Mouse (Mus musculus) forebrain, postnatal 0 days (tissue): ENCODE results near the gene Gna13. TPM values are rescaled to one million over a fixed set of nuclear protein-coding genes. Genes with fewer than 3 reads are reported as not detected.

ENCODE experiments used
- ATAC-seq: fragments of 200-750 bp; cut with Nextera tagmentation; 2 replicates; pipeline ENCODE4 v1.8.0; 2017; ENCODE audit warnings: mild to moderate bottlenecking, moderate library complexity
- DNase-seq: peaks from one replicate; pipeline ENCODE4 v3.0.0-alpha.2; 2015
- H3K27ac ChIP-seq: fragments of 300-500 bp; sonication (generic); 2 replicates; pipeline ENCODE4 v1.5.1; 2014; ENCODE audit warnings: low read depth, mild to moderate bottlenecking, antibody characterized with exemption, low read length, moderate library complexity, mixed read lengths
- H3K27me3 ChIP-seq: fragments of 300-500 bp; sonication (generic); 2 replicates; pipeline ENCODE4 v1.6.1; 2014; ENCODE audit warnings: mild to moderate bottlenecking, low read length, mixed read lengths; ENCODE audit not compliant: insufficient read depth
- H3K36me3 ChIP-seq: fragments of 300-500 bp; sonication (generic); 2 replicates; pipeline ENCODE4 v1.6.1; 2014; ENCODE audit warnings: mild to moderate bottlenecking, moderate library complexity; ENCODE audit not compliant: insufficient read depth
- H3K4me1 ChIP-seq: fragments of 300-500 bp; sonication (generic); 2 replicates; pipeline ENCODE4 v1.6.1; 2014; ENCODE audit warnings: antibody characterized with exemption; ENCODE audit not compliant: insufficient read depth
- H3K4me2 ChIP-seq: fragments of 300-500 bp; sonication (generic); 2 replicates; pipeline ENCODE4 v1.6.1; 2014; ENCODE audit warnings: low read depth, mild to moderate bottlenecking, moderate library complexity
- H3K4me3 ChIP-seq: fragments of 300-500 bp; sonication (generic); 2 replicates; pipeline ENCODE4 v1.5.1; 2014; ENCODE audit warnings: low read depth, low read length, mixed read lengths
- H3K9ac ChIP-seq: fragments of 300-500 bp; sonication (generic); 2 replicates; pipeline ENCODE4 v1.6.1; 2014; ENCODE audit warnings: mild to moderate bottlenecking
- H3K9me3 ChIP-seq: fragments of 300-500 bp; sonication (generic); 2 replicates; pipeline ENCODE4 v1.6.1; 2016; ENCODE audit warnings: low read length
- CTCF ChIP-seq: sonication (generic); IDR thresholded peaks from 2 replicates; pipeline ENCODE4 v1.5.1; 2016; ENCODE audit warnings: antibody characterized with exemption, control low read depth, low read depth
- whole genome bisulfite sequencing: fragments of 180-500 bp; shearing (Covaris S2); extraction: QIAGEN DNeasy Blood & Tissue Kit; methylation state at CpG from one replicate; pipeline ENCODE4 v1.1.7; 2014; 5-methylcytosine and 5-hydroxymethylcytosine counted together
- polyA plus RNA-seq: library from polyadenylated mRNA; unstranded; fragments of >200 nt; fragmentation: Nextera tagmentation; extraction: Ambion mirVana; gene quantifications from 2 replicates; pipeline ENCODE4 v1.2.1, GENCODE M21; 2015
- total RNA-seq: library from RNA; depleted of rRNA; stranded (reverse); fragments of >200 nt; gene quantifications from 2 replicates; pipeline ENCODE4 v1.2.3, GENCODE M21; 2014

Gna13 gene
- total and polyA plus RNA-seq, 2 experiments from 2014 or later = 30.4 to 52.2 TPM

DNA sequence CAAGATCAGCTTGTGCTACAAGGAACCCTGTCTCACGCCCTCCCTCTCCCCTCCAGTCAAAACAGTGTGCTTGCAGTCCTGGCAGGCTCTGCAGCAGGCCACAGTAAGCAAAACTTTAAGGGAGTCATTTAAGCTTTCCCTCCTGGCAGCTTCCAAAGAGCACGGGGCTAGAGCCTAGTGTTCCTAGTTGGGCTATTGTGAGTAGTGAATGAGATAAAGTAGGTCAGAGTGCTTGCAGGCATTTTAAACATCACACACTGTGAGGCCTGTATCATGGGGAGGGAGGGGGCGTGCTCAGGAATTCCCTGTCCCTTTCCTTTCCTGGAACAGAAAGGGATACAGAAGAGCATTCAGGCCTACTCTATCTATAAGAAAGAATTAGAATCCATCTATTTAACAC, 4.1 kb upstream of the Gna13 start:
- DNase-seq = peak; percentile 59
- no peaks in the 10 kb centered on the region for H3K9me3 ChIP-seq
- no peak overlapping the region for H3K4me2 ChIP-seq
- 0 out of 2 replicates have a peak, but pooled peaks cover 8% of the 10 kb centered on the region for H3K4me1 ChIP-seq
- WGBS = 14% methylated on average over 3 of the region's 3 CpGs
- no peak overlapping the region for H3K9ac ChIP-seq
- H3K36me3 ChIP-seq = no peaks in the 10 kb centered on the region
- no peaks in the 10 kb centered on the region for H3K27me3 ChIP-seq
- H3K27ac ChIP-seq = peak overlapping the region; percentile 55; the same call in 1 of the 2 replicates
- ATAC-seq = peak; percentile 67
- TF ChIP-seq CTCF = no peak
- H3K4me3 ChIP-seq = no peak overlapping the region

DNA sequence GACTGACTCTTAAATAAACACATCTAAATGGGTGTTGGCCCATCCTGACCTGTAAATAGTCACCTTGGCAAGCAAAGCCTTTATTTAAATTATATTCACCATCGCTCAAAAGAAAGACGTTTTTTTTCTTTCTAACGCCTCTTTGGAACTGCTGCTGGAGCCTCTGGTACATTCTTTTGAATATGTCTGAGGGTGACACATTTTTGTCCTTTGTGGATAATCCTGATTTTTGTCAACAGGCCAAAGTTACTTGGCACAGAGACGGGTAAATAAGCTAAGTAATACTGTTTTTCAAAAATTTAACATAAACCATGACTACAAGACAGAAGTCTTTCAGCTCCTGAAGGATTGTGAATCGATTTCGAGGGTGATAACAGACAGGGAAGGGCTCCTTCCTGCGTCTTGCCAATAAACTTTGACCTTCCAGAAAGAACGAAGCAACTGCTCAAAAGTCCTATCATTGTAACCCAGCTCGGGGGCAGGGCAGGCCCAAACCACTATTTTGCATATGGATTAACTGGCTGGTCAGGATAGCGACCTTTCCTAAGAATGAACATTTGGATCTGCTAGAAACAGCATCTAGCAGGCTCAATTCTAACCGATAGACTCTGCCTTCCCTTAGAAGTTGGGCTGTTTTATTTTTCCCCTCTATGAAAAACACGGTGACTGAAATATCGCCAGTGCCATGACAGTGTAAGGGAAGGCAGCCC, 3.4 kb upstream of the Gna13 start:
- no peaks in the 10 kb centered on the region for H3K9me3 ChIP-seq
- DNase-seq (no peak), ATAC-seq (no peak)
- H3K27me3 ChIP-seq = no peaks in the 10 kb centered on the region
- H3K36me3 ChIP-seq = no peaks in the 10 kb centered on the region
- H3K4me1 ChIP-seq = 0 out of 2 replicates have a peak, but pooled peaks cover 10% of the 10 kb centered on the region
- H3K4me2 ChIP-seq = no peak overlapping the region
- no peak overlapping the region for H3K9ac ChIP-seq
- no peak overlapping the region for H3K4me3 ChIP-seq
- 11% methylated on average over 13 of the region's 13 CpGs for WGBS
- peak overlapping the region; percentile 55 for H3K27ac ChIP-seq
- no peak for TF ChIP-seq CTCF

DNA sequence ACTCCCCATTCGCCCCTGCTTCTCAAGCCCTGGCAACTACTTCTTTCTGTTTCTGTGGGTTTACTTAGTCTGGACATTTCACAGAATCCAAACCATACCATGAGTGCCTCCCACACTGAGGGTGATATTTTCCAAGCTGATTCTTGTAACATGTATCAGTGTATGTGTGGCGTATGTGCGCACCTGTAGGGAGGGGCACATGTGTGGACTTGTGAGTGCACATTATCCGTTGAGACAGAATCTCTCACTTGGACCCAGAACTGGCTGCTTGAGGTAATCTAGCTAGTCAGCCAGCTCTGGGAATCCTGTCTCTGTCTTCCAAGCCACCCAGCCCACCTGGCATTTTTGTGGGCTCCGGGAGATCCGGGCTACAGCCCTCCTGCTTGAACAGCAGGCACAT, 2.5 kb upstream of the Gna13 start:
- no peak overlapping the region for H3K4me3 ChIP-seq
- 0 out of 2 replicates have a peak overlapping the region, but pooled peaks have one; percentile 6 for H3K4me2 ChIP-seq
- H3K36me3 ChIP-seq = no peaks in the 10 kb centered on the region
- H3K27ac ChIP-seq = 0 out of 2 replicates have a peak overlapping the region, but pooled peaks have one; percentile 55
- no peaks in the 10 kb centered on the region for H3K27me3 ChIP-seq
- ATAC-seq = no peak
- WGBS = 53% methylated on average over 6 of the region's 6 CpGs
- no peak overlapping the region for H3K9ac ChIP-seq
- no peaks in the 10 kb centered on the region for H3K9me3 ChIP-seq
- H3K4me1 ChIP-seq = peaks cover 16% of the 10 kb centered on the region; the same call in 1 of the 2 replicates
- no peak for TF ChIP-seq CTCF
- no peak for DNase-seq

DNA sequence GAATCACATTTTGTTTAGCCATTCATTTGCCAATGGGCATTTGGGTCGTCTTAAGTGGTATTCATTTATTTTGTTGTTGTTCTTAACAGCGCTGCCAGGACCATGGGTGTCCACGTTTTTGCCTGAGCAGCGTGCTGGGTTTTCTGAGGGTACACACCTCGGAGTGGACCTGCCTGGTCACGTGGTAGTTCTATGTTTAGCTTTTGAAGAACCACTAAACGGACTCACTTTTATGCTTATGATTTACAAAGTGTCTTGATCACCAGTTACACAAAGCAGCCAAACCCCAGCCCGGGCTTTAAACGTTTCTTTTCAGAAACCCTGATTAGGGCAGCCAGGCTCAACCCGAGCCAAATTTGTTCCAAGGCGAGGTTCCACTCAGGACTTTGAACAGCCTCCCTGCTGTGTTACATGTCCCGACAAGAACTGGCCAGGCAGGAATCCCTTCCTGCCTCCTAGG, 2.0 kb upstream of the Gna13 start:
- Histone ChIP-seq H3K9me3 (no peaks in the 10 kb centered on the region), H3K27me3 (no peaks in the 10 kb centered on the region), H3K27ac (no peak overlapping the region), H3K4me3 (no peak overlapping the region), H3K4me1 (peaks cover 21% of the 10 kb centered on the region; the same call in 1 of the 2 replicates), H3K9ac (no peak overlapping the region), H3K4me2 (0 out of 2 replicates have a peak overlapping the region, but pooled peaks have one; percentile 6), H3K36me3 (no peaks in the 10 kb centered on the region)
- DNase-seq (no peak), ATAC-seq (no peak)
- 26% methylated on average over 12 of the region's 12 CpGs for WGBS
- TF ChIP-seq CTCF = no peak

DNA sequence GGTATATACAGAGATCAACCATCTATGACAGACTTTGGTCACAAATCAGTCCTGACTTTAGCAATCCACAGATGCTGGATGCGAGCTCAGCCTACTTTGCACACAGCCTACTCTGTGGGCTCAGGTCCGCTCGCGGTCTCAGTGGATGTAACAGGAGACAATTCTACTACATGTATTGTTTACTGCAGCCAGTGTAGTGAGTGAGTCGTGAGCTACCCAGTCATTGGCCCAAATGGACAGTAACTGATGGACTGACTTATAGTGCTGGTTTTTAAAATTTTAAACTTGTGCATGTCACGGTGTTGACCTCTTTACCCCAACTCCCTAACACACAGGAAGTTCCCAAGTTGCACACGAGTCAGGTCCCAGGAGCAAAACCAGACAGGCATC, 1.4 kb upstream of the Gna13 start:
- peaks cover 21% of the 10 kb centered on the region; the same call in 1 of the 2 replicates for H3K4me1 ChIP-seq
- 0 out of 2 replicates have a peak overlapping the region, but pooled peaks have one; percentile 35 for H3K27ac ChIP-seq
- H3K9ac ChIP-seq = no peak overlapping the region
- H3K4me2 ChIP-seq = peak overlapping the region; percentile 73; the same call in 1 of the 2 replicates
- no peak for ATAC-seq
- H3K36me3 ChIP-seq = no peaks in the 10 kb centered on the region; the same call in 1 of the 2 replicates
- no peak for TF ChIP-seq CTCF
- H3K9me3 ChIP-seq = no peaks in the 10 kb centered on the region
- no peaks in the 10 kb centered on the region for H3K27me3 ChIP-seq
- no peak for DNase-seq
- WGBS = 80% methylated on average over 7 of the region's 7 CpGs
- no peak overlapping the region for H3K4me3 ChIP-seq

DNA sequence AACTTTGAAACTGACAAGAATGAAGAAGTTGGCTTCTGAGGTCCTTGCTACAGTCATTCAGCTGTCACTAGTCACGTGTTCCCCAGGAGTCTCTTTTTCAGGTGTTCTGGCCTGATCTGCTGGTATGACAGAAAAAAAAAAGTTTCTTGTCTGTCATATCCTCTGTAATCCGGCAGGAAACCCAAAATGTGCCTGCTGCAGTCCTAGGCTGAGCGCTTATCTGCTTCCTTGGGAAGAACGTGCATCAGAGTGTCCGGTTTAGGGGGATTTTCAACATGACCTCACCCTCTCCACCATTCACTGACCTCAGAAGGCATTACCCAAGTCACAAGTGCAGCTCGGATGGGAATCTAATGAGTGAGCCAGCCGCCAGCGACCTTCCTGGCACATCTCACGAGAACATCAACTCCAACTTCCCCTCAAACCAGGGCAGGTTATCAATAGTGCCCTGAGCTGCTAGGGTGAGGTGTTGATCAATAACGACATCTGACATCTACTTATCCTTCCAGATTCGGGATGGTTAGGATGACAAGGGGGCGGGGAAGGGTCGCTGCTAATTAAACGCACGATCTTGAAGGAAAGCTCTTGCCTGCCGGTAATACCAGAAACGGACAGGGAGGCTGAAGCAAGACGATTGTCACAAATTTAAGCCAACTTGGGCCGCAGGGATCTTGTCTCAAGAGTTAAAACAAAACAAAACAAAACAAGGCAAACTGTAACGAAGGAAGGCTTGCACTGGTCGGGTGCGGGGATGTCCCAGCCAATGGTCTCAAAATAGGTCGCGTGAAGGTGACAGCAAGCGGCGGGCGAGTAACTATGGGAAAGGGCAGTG, 784 bp upstream of the Gna13 start:
- TF ChIP-seq CTCF = peak; percentile 18; the same call in 1 of the 2 replicates
- DNase-seq = peak; percentile 20
- Histone ChIP-seq H3K4me3 (peak overlapping the region; percentile 76), H3K36me3 (no peaks in the 10 kb centered on the region; the same call in none of the 2 replicates), H3K27me3 (no peaks in the 10 kb centered on the region), H3K4me1 (peaks cover 21% of the 10 kb centered on the region; the same call in 1 of the 2 replicates), H3K9me3 (no peaks in the 10 kb centered on the region), H3K4me2 (peak overlapping the region; percentile 73), H3K9ac (peak overlapping the region; percentile 93), H3K27ac (peak overlapping the region; percentile 69)
- no peak for ATAC-seq
- 8% methylated on average over 27 of the region's 27 CpGs for WGBS
